Mouse (Mus musculus): ENCODE measurements around the gene Fbrsl1.

DNA sequence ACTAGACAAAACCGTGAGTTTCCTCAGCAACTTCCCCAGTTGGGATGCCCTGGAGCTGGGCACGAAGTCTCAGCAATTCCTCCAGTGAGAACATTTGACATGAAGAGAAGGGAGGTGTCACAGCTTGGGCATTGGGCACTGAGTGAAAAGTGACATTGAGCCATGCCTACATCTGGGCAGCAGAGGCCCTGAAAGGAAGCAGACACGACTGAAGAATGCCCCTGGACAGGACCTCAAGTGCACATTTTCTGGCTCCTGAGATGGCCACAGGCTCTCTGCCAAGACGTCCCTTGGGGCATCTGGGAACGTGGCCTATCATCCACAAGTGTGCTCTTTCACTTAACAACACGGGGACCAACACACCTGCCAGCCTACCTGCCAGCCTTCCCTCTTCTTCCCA lies 991 bp upstream of the Fbrsl1 start:
- TF ChIP-seq CTCF (IDR thresholded peaks at IDR 0.05; ENCODE audit: insufficient read depth, low read length): no peak
- no peak for TF ChIP-seq POLR2A (IDR thresholded peaks at IDR 0.05; ENCODE audit: borderline replicate concordance, extremely low read depth, low read depth, low read length)

All from lung, adult 2 months (tissue).